Mouse (Mus musculus): ENCODE measurements around the gene A630089N07Rik.
"Not testable (repeated sequence)": the region's sequence is repeated elsewhere in the genome, so short reads cannot be mapped to it uniquely, and the experiment has no call there.

The A630089N07Rik gene

DNA sequence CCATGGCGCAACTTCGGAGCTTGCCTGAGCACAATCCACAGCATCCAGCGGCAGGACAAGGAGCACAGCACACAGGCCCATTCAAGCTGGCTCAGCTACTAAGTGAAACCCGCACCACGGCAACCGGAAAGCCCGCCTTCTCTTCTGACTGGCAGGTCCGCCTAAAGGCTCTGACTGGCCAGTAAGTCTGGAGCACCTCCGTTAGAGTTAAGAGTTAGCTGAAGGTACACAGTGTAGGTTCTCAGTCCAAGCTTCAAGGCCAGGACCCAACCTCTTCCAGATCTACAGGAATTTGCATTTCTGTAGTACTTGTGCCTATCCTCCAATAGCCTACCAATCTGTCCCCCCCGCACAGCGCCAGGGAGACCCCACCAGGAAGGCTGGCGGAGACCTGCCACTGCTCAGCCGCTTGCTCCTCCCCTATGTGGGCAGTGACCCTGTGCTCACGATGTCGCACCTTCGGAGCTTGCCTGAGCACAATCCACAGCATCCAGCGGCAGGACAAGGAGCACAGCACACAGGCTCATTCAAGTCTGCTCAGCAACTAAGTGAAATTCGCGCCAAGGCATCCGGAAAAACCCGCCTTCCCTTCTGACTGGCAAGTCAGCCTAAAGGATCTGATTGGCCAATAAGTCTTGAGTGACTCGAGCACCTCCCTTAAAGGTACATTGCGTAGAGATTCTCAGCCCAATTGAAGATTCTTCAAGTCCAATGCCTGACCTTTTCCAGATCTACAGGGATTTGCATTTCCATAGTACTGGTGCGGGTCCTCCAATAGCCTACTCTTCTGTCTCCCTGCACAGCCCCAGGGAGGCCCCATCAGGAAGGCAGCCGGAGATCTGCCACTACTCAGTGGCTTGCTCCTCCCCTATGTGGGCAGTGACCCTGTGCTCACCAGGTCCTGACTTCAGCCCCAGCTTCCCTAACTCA lies at the start of gene A630089N07Rik:
TSS of gene A630089N07Rik (minus strand) at position 562 of the 930 bp plus-strand sequence.
- peak; percentile 73 for DNase-seq

DNA sequence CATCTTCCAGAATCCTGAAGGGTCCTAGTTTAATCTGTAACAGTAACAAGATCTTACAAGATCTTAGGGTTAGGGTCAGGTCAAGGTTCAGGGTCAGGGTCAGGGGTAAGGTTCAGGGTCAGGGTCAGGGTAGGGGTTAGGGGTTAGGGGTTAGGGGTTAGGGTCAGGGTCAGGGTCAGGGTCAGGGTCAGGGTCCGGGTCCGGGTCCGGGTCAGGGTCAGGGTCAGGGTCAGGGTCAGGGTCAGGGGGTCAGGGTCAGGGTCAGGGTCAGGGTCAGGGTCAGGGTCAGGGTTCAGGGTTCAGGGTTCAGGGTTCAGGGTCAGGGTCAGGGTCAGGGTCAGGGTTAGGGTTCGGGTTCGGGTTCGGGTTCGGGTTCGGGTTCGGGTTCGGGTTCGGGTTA lies 24.9 kb upstream of the A630089N07Rik start:
- no peak for DNase-seq

DNA sequence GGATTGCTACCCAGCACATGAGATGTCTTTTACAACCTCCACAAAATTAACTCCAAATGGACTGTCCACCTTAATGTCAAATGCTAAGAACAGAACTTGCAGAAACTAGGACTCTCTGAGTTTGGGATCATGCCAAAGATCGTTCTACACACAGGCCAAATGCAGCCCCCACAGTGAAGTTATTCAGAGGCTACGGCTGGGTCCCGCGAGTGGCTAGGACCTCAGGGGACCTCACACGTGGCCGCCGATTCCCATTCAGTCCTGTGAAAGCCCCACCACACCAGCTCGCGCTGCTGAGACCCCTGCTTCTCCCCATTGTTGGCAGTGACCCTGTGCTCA lies 731 bp downstream of the A630089N07Rik start:
- not testable (repeated sequence) for DNase-seq

DNA sequence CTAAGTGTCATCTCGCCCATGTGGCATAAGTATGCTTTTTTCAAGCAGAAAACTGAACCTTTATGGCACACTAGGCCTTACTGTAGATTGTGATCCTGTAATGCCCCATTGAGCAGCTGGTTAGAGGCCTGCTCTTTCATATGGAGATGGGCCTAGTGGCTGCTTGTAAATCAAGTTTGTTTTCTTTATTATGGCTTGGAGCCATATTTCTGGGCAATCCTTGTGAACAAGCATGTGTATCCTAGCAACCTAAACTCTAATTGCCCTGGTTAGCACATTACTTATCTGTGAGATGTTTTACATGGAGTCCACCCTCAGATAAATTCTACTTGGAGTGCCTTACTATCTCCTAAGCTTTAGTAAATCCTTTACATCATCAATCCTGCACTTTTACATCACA lies 1.1 kb downstream of the A630089N07Rik start:
- not testable (repeated sequence) for DNase-seq

DNA sequence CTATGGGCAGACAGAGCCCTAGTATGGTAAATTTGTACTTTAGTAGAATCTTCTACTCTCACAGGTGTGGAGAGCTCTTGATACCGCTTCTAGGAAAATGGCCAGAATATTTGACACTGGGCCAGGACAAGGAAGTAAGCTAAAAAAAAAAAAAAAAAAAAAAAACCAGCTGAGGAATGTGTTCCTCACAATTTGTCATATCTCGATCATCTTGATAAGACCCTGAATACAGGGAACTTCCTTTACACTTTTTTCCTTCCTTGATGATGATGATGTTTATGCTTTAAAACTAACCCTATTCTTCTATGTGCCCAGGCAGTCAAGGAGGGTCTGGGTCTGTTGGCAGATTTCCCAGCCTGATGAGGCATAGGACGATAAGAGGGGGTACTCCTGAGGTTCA lies 2.9 kb downstream of the A630089N07Rik start:
- DNase-seq: not testable (repeated sequence)

DNA sequence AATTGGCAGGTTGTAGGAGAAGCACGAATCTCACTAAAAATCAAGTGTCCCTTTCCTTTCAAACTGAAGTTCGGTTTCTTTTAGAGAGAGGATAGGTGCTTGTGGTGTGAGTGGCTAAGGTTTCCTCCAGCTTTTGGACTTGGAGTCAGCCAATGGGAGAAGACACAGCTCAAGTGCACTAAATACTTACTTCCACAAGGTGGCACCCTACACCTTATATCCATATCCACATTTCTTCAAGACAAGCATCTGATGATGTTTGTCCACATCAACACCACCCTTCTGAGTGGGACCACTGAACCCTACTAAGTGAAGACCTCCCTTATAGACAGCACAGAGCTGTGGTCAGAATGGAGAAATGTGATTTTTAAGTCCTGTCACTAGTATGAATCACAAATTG lies 40.6 kb downstream of the A630089N07Rik start:
- no peak for DNase-seq

DNA sequence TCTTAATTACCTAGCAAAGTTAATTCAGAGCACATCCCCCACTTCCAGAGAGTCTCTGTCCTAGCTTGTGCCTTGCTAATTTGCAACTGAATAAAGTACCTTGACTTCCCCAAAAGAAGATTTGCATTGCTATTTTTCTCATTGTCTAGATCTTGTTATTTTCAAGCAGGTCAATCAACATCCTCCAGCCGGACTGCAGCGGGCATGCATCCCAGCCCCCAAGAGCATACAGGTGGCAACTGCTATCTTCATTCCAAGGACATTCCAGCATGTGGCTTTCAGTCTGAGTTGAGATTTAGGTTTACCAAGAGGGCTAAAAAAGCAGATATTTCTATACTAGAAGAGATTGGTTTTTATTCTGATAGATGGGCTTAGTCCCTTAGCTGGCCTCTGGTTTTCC lies 47.3 kb downstream of the A630089N07Rik start:
- not testable (repeated sequence) for DNase-seq

DNA sequence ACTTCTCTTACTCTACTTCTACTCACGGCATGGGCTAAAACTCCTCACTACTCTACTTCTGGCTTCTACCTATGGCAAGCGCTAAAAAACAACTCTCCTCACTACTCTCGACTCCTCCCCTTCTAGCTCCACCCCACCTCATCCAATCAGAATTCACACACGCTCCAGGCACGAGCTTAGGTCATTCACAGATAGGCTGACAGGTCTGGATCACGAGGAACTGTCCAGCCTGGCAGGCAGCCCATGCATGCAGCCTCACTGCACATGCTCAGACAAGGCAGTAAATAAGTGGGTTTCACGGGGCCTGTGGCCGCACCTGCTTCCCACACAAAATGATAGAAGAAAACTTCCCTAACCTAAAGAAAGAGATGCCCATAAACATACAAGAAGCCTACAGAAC lies 56.1 kb downstream of the A630089N07Rik start:
- not testable (repeated sequence) for DNase-seq

DNA sequence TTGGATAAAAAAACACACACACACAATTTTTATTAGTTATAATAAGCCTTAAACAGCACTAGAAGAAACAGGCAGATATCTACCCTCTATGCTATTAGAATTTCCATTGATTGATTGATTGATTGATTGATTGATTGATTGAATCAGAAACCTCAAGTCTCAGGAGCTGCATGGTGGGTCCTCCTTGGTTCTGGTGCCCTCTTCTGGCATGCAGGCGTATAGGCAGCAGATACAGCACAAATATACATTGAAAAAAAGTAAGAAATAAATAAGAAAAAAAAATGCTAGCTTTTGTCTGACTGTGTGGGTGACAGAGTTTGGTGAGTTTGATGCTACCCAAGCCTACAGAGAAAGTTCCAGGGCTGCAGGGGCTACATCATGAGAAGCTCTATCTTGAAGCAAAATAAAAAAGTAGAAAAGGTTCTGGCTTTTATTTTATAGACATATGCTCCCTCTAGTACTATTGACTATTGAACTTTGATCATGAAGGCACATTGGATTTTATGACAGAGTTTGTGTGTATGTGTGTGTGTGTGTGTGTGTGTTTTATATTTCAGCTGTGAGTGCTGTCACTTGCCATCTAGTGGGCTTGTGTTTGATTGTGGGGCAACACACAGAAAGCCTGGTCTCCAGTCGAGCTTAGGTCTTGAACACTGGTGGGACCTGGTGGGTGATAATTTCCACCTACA lies 59.4 kb downstream of the A630089N07Rik start:
- DNase-seq: no peak

DNA sequence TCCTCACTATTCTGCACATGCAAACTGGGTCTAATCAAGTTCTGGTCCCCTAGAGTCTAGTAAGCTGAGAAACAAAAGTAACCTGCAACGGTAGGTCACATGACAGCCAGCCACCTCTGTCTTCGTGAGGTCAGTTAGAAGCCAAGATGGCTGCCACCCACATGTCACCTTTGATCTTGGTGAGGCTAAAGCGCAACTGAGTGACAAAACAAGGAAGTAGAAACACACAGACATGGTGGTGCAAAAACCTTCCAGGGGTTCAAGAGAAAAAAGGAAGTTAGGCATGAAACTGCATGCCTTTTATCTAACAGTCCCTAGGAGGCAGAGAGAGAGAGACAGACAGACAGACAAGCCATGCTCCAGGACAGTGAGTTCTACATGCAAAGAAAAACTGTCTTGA lies 60.2 kb downstream of the A630089N07Rik start:
- no peak for DNase-seq

DNA sequence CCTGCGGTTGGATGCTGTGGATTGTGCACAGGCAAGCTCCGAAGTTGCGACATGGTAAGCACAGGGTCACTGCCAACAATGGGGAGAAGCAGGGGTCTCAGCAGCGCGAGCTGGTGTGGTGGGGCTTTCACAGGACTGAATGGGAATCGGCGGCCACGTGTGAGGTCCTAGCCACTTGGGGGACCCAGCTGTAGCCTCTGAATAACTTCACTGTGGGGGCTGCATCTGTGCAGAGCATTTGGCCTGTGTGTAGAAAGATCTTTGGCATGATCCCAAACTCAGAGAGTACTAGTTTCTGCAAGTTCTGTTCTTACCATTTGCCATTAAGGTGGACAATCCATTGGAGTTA lies 84.9 kb downstream of the A630089N07Rik start:
- DNase-seq: not testable (repeated sequence)

DNA sequence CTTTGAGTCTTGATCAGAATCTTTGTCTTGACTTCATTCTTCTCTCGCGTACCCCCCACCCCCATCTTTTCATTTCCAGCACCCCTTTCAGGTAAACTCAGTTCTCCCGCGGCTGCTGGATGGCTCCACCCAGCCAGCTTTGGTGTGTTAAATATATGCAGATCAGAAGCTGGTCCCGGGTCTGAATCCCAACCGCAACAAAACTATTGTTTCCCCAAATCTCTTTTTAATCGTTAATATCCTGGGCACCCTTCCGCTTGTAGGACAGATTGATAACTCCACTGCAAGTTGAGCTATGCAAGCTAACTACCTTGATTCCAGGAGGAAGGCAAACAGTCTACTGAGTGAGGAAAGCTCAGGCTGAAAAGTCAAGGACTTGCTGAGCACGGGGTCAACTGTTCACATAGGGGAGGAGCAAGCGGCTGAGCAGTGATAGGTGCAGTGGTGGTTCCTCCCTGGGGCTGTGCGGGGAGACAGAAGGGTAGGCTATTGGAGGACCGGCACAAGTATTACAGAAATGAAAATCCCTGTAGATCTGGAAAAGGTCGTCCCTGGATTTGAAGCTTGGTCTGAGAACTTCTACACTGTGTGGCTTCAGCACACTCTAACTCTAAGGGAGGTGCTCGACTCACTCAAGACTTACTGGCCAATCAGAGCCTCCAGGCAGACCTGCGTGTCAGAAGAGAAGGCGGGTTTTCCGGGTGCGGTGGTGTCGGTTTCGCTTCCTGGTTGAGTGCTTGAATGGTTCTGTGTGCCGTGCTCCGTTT lies 85.5 kb downstream of the A630089N07Rik start, which contains the start of gene B230307C23Rik:
TSS of gene B230307C23Rik (plus strand) at position 700 of the 767 bp plus-strand sequence.
- DNase-seq: peak; percentile 75

DNA sequence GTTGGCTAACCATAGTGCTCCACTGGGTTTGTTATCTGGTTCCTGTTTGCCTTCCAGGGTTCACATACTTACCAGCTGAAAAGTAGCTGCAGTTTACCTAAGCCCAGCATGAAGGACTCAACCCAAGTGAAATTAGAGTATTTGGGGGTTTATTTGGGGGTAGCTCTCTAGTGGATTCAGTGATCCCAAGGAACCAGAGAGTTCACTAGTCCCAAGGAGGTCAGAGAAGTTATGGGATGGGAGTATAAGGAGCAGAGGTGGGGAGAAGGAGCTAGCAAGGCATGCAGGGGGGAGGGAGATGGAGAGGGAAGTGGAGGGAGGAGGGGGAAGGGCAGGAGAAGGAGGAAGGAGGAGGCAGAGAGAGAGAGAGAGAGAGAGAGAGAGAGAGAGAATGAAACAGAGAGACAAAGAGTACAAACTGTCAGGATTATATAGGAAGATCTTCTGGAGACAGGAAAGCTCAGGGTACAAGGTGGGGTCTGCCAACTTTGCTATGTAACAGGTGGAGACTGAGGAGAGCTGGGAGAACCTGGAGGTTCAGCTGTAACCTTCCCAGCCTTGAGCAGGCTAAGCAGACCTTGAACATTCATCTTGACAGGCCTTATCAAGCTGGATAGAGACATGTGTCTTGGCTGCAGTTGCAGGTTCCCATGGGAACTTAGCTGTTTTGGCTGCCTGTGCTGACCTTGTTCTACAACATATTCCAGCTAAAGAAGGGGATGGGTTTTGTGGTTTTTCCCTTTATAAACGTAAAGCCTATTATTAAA lies 86.2 kb downstream of the A630089N07Rik start:
- DNase-seq: no peak

DNA sequence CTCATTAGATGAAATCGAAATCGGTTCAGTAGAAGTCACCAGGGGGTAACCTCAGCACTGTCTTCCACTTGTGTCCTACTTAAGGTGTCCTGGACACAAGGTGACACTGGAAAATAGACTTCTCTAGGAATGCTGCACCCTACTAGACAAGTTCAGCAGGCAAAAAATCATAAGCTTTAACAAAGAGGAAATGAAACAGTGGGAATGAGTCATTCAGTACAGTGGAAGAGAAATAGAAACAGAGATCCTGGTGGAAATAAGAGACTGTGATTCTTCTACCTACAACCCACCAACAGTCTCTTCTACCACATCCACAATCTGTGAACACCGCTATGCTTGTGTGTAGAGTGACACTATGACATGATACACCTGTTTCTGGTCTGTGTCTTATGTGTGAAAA lies 89.8 kb downstream of the A630089N07Rik start:
- DNase-seq: not testable (repeated sequence)

DNA sequence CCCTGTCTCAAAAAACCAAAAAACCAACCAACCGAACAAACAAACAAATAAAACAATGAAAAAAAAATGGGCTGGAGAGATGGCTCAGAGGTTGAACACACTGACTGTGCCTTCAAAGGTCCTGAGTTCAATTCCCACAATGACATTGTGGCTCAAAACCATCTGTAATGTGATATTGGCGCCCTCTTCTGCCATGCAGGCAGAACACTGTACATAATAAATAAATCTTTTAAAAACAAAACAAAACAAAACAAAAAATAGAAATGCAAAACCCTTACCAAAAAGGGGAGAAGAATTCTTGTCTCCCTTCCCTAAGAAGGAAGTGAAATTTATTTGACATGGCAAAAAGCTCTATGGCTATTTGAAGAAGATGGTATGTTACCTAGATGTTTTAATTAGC lies 90.7 kb downstream of the A630089N07Rik start:
- DNase-seq: no peak

DNA sequence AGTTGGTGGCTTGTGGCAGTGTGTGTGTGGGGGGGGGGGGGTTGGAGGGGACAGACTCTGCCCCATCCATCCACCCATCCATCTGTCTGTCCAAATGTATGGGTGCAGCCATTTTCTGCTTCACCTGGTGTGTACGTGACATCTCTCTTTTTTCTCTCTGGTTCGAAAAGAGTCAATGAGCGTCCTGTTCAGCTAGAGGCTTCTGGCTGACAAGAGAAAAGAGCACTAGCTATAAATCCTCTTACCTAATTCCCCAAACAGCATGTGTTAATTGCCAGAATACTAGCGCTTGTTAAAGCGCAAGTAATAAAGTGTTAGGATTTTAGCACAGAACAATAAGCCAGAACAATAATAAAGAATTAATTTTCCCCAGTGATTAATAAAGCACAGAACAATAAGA lies 97.7 kb downstream of the A630089N07Rik start:
- no peak for DNase-seq

DNA sequence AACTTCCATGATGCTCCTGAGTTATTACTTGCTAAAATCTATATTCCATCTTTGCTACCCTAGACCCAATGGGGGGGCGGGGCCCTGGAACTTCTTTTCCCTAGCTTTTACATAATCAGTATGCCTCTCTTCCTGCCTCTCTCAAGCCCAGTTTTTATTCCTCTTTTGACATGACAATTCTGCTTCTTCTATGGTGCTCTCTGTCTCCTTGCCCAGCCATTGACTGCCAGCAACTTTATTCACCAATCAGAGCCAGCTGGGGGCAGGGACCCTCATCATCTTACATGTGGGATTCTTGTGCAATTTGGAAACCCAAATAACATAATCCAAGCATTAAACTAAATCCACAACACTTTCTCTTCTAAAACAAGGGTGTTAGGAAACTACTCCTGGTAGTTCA lies 100.9 kb downstream of the A630089N07Rik start:
- no peak for DNase-seq

DNA sequence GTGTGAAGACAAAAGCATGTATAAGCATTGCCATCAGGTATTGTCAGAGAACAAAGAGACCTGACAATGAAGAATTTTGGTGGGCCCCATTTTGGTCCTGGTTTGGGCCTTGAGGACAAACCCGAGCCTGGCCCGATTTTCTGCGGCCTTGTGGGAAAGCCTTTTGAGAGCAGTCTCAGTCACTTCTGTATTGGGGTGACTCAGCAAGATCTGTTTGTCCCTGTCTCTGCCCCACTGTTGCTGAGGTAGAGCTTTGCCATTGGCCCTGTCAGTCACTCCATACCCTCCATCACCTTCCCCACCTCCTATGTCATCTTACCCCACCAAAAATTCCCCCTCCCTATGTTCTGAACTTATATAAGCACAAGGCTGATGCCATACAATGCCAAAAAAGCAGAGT lies 104.5 kb downstream of the A630089N07Rik start:
- no peak for DNase-seq

DNA sequence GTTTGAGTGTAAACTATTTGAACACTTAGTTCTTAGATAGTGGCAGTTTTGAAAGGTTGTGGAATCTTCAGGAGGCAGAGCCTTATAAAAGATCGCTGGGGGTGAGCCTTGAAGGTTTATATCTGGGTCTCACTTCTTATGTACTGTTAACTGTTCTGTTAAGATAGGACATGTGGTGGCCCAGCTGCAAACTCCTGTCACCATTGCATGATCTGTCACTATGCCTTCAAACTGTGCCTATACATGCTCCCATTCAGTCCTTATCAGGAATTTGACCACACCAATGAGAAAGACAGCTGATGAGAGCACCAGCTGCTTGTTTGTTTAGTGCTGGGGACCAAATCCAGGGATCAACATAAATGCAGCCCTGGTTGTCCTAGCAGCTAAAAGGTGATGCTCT lies 105.0 kb downstream of the A630089N07Rik start:
- DNase-seq: no peak

DNA sequence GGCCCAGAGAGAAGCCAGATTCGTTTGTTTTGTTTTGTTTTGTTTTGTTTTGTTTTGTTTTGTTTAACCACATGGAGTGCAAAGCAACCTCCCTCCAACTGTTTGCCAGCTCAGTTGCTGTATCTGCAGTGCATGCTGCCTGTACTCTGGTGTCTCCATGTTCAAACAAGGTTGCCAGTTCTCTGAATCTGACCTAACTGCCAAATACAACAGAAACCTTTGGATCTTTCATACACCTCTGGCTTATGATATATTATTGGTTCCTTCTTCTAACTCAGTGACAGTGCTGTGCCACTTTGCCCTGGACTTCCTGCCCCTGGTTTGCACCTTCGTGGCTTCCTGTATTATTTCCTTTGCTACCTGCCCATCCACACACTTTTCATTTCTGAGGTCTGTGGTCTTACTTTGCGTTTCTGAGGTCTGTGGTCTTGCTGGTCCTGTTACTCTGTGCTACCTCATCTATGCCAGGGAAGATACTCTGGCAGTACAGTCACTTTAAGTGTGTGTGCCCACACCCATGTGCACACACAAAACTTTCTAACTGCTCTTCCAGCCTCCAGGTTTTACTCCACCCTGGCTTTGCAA lies 118.2 kb downstream of the A630089N07Rik start:
- DNase-seq: no peak

DNA sequence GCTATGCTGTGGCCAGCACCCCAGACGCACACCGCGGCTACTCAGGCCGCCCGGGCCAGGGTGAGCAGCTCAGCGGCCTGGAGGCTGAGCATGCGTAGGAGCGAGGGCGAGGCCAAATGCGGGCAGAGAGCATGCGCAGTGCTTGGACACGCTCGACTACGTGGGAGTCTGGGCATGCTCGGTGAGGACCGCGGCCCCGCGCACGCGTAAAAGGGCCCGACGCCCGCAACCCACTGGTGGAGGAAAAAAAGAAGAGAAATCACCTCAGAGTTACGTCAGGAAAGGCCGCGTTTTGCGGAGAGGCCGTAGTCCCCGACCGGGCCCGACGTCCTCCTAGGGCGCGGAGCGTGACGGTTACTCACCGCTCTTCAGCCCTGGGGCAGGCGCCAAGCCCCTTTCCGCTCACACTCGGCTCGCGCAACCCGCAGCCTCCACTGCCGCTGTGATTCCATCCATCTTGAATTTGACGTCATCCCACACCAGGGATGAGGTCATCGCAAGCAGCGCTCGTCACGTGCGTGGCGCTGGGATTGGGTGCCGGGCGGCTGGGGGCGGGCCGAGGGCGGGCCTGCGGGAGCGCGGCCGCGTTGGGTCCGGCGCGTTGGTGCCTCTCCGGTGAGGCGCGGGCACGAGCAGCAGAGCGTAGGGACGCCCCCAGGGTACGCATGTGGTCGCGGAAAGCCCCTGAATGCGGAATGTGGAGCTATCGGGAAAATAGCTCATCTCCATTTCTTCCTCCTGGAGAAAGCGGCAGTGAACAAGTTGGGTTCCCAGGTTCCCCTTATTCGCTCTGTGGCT lies 119.9 kb downstream of the A630089N07Rik start, which contains the start of the genes C2cd2 and Zbtb21:
TSS of gene C2cd2 (minus strand) at position 448 of the 798 bp plus-strand sequence.
TSS of gene Zbtb21 (minus strand) at position 472 of the 798 bp plus-strand sequence.
- peak; percentile 97 for DNase-seq

All from right cerebral cortex, postnatal 4 days (tissue).